Mouse (Mus musculus) skeletal muscle tissue, adult 2 months (tissue): Measurements from ENCODE around the gene Zfp81.
A peak's percentile ranks its signal among the peaks of the same experiment; 100 is the strongest.
"Not testable (repeated sequence)": the region's sequence is repeated elsewhere in the genome, so short reads cannot be mapped to it uniquely, and the experiment has no call there.

Source experiments
- DNase-seq: peaks from one replicate; pipeline ENCODE4 v3.0.0-alpha.2; 2012; ENCODE audit warnings: low read depth, low spot score

The Zfp81 gene

GRCm38 (mm10) chr17:33358411-33359384, at the start of gene Zfp81:
Gene Zfp81 (minus strand): TSS chr17:33358878.
- peak; percentile 77 for DNase-seq

DNA sequence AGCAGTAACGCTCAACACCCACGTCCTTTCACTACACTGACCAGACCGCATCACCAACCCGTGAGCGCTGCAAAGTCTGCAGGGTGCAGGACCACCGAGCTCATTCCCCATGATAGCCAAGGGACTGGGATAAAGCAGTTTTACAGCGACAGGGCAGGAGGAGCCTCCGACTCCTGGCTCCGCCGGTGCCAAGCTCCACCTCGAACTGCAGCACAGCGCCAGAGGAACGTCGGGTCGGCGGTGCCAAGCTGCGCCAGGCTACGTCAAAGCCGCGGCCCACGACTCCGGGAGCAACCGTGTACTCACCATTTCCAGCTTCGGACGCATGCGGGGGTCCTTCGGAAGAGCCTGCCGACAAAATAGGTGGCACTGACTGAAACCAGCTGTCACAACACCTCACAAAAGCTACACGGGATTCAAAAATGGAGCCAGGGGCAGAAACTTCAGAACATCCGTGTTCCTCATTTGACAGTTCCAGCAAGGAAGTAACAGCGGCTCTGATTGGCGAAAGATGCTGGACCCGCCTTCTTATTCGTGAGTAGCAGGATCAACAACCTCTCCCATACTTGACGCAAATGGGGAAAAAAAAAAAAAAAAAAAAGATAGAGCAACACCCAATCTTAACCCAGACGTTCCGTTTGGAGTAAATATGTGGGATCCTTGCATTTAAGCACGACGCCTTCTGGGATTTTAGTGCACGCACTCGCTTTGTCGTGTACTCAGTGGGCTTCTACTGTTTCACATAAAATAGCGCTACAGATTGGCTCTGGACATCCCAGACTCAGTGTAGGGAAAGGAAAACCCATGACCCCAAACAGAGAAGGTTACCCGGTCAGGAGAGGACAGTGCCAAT, 35.7 kb upstream of the Zfp81 start, which contains the start of gene Zfp101:
Gene Zfp101, minus strand, starts transcription at position 460 of the 853 bp plus-strand sequence.
- peak; percentile 91 for DNase-seq

DNA sequence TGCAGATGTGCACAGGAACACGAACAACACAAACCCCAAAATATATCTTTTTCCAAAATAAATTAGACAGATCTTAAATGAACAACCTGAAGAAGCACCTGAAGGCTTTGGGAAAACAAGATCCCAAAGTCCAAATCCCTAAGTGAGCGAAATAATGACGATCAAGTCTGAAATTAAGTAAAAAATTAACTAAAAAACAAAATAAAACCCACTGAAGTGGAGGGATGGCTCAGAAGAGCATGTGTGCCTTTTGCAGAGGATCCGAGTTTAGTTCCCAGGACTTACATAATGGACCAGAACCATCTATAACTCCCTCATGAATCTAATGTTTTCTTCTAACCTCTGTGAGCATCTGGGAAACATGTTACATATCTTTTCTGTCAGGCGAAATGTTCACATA, 33.6 kb upstream of the Zfp81 start:
- no peak for DNase-seq

GRCm38 (mm10) chr17:33385705-33386104, 27.0 kb upstream of the Zfp81 start:
- DNase-seq: no peak

GRCm38 (mm10) chr17:33372795-33373194, 14.1 kb upstream of the Zfp81 start:
- DNase-seq: no peak

- DNase-seq: no peak
These were observed 5.7 kb downstream of the Zfp81 start for GRCm38 (mm10) chr17:33352981-33353380.

GRCm38 (mm10) chr17:33289876-33290149, 68.9 kb downstream of the Zfp81 start:
- not testable (repeated sequence) for DNase-seq

GRCm38 (mm10) chr17:33289039-33289875, 69.4 kb downstream of the Zfp81 start, which contains the start of gene Zfp955b:
Gene Zfp955b (plus strand): TSS chr17:33289544.
- not testable (repeated sequence) for DNase-seq
